Mouse (Mus musculus): Measurements from ENCODE around the gene Faiml.

The Faiml gene

GRCm38 (mm10) chr9:99180272-99180671, 56.8 kb downstream of the Faiml start:
- no peak for DNase-seq (ENCODE audit: low read depth, low spot score)

Measured in CD4-positive, CD25-positive, alpha-beta regulatory T cell, adult 2 months (primary cell).